8 mouse cellular contexts compared by ENCODE assay signal in genomic region chr17:34586796-34587422, GRCm38 (mm10). TPM values are rescaled to one million over a fixed set of nuclear protein-coding genes. Genes with fewer than 3 reads are reported as not detected.
A peak's percentile ranks its signal among the peaks of the same experiment; 100 is the strongest.
DNase-seq lines count a peak whose midpoint lies in the region; ATAC-seq lines count a peak whose summit lies in the region.

No protein-coding gene starts in this region.

- ATAC-seq in intestine, embryonic 14.5 days (replicated peaks; ENCODE audit: low FRiP score, low TSS enrichment, low read depth), result peak; percentile 81

- intact Hi-C loops in gastrocnemius, postnatal 14 days (cut with DNase I; ENCODE audit: low total_unique reads), result no loop called here
- intact Hi-C loops in left cerebral cortex, postnatal 14 days (cut with DNase I), result no loop called here

- H3K27me3 ChIP-seq in intestine, embryonic 14.5 days (replicated peaks; ENCODE audit: control insufficient read depth, insufficient read depth, low read length), result no peaks in the 10 kb centered on the region
- peaks cover 26% of the 10 kb centered on the region for H3K27me3 ChIP-seq in megakaryocyte, embryonic 14.5 days (replicated peaks)

- peak overlapping the region; percentile 96 for H3K27ac ChIP-seq in intestine, embryonic 14.5 days (ENCODE audit: low read depth)

- H3K4me2 ChIP-seq in intestine, embryonic 14.5 days (ENCODE audit: low read length), result peak overlapping the region; percentile 78

- peak overlapping the region; percentile 88 for H3K9ac ChIP-seq in intestine, embryonic 14.5 days (ENCODE audit: low read length)

- peak; percentile 86 for DNase-seq in adrenal gland, adult 8-10 months
- DNase-seq in embryo, embryonic 10.5 days (ENCODE audit: low spot score), result peak; percentile 96
- DNase-seq in gastrocnemius, postnatal 14 days, result peak; percentile 91
- DNase-seq in intestine, embryonic 14.5 days (ENCODE audit: low spot score), result peak; percentile 90
- peak; percentile 88 to 92 for DNase-seq in left cerebral cortex, postnatal 14 days (ENCODE audit: low spot score in 2 of 2)
- DNase-seq in right cerebral cortex, postnatal 10 days (ENCODE audit: low spot score in 2 of 2), result peak; percentile 94 to 96
- peak; percentile 54 to 92 for DNase-seq in urinary bladder, postnatal 4 days (ENCODE audit: low spot score in 2 of 2)

- peak overlapping the region; percentile 74 for H3K4me3 ChIP-seq in intestine, embryonic 14.5 days (ENCODE audit: low read depth, low read length)
- H3K4me3 ChIP-seq in megakaryocyte, embryonic 14.5 days (replicated peaks), result peak overlapping the region; percentile 93

- H3K36me3 ChIP-seq in intestine, embryonic 14.5 days (ENCODE audit: control insufficient read depth, insufficient read depth, low read length), result no peaks in the 10 kb centered on the region
- H3K36me3 ChIP-seq in megakaryocyte, embryonic 14.5 days (replicated peaks; ENCODE audit: low read length), result no peaks in the 10 kb centered on the region

- peaks cover 47% of the 10 kb centered on the region for H3K4me1 ChIP-seq in intestine, embryonic 14.5 days (replicated peaks; ENCODE audit: control insufficient read depth, insufficient read depth, low read length)
- H3K4me1 ChIP-seq in megakaryocyte, embryonic 14.5 days, result peaks cover 50% of the 10 kb centered on the region

- WGBS in intestine, embryonic 14.5 days, result under 1% methylated on average over 38 of the region's 38 CpGs

- no peaks in the 10 kb centered on the region for H3K9me3 ChIP-seq in intestine, embryonic 14.5 days (ENCODE audit: control insufficient read depth, low read length)
- no peaks in the 10 kb centered on the region for H3K9me3 ChIP-seq in megakaryocyte, embryonic 14.5 days

RNA-seq across cellular contexts. Expression of gene Gpsm3, which starts 2.7 kb away (rescaled TPM):
- 1 to 10 TPM; 4.7 to 7.9 (median 6.4) TPM for total RNA-seq in adrenal gland, adult 8-10 months (2022)
- total RNA-seq in gastrocnemius, postnatal 14 days (2021), result 1 to 10 TPM; 3.1 to 3.6 TPM
- polyA plus RNA-seq in intestine, embryonic 14.5 days (2014; fragmentation: Nextera tagmentation; extraction: Ambion mirVana), result 10.3 and 12.6 TPM in 2 replicates
- 1 to 10 TPM; 3.2 to 3.4 TPM for total RNA-seq in left cerebral cortex, postnatal 14 days (2021)
- 402 and 833 TPM in 2 replicates for polyA plus RNA-seq in megakaryocyte, embryonic 14.5 days (2012; ENCODE audit: insufficient read depth, low replicate concordance)

RNA-seq across cellular contexts. Expression of gene Pbx2, which starts 4.2 kb away (rescaled TPM):
- total RNA-seq in adrenal gland, adult 8-10 months (2022), result 10 to 100 TPM; 30.8 to 55.5 (median 44.0) TPM
- total RNA-seq in gastrocnemius, postnatal 14 days (2021), result 10 to 100 TPM; 17.3 to 17.9 TPM
- 12.0 and 13.7 TPM in 2 replicates for polyA plus RNA-seq in intestine, embryonic 14.5 days (2014; fragmentation: Nextera tagmentation; extraction: Ambion mirVana)
- total RNA-seq in left cerebral cortex, postnatal 14 days (2021), result 10 to 100 TPM; 45.9 to 48.8 TPM
- polyA plus RNA-seq in megakaryocyte, embryonic 14.5 days (2012; ENCODE audit: insufficient read depth, low replicate concordance), result 108 and 181 TPM in 2 replicates

RNA-seq across cellular contexts. Expression of gene Ager, which starts 10.8 kb away (rescaled TPM):
- total RNA-seq in adrenal gland, adult 8-10 months (2022), result 1 to 10 TPM in 3 of 4 experiments, under 1 TPM in 1; 0.52 to 2.4 (median 1.4) TPM
- under 1 TPM; 0.44 to 0.55 TPM for total RNA-seq in gastrocnemius, postnatal 14 days (2021)
- polyA plus RNA-seq in intestine, embryonic 14.5 days (2014; fragmentation: Nextera tagmentation; extraction: Ambion mirVana), result 2.3 and 2.9 TPM in 2 replicates
- 1 to 10 TPM in 1 of 2 experiments, under 1 TPM in 1; 0.87 to 1.2 TPM for total RNA-seq in left cerebral cortex, postnatal 14 days (2021)
- 32.8 and 44.2 TPM in 2 replicates for polyA plus RNA-seq in megakaryocyte, embryonic 14.5 days (2012; ENCODE audit: insufficient read depth, low replicate concordance)

RNA-seq across cellular contexts. Expression of gene Rnf5, which starts 16.6 kb away (rescaled TPM):
- 100 to 1,000 TPM in 1 of 4 experiments, 10 to 100 TPM in 3; 72.6 to 101 (median 84.6) TPM for total RNA-seq in adrenal gland, adult 8-10 months (2022)
- total RNA-seq in gastrocnemius, postnatal 14 days (2021), result 10 to 100 TPM; 17.1 to 18.6 TPM
- polyA plus RNA-seq in intestine, embryonic 14.5 days (2014; fragmentation: Nextera tagmentation; extraction: Ambion mirVana), result 109 and 110 TPM in 2 replicates
- 10 to 100 TPM; 83.2 to 90.9 TPM for total RNA-seq in left cerebral cortex, postnatal 14 days (2021)
- polyA plus RNA-seq in megakaryocyte, embryonic 14.5 days (2012; ENCODE audit: insufficient read depth, low replicate concordance), result 37.8 and 101 TPM in 2 replicates

RNA-seq across cellular contexts. Expression of gene Agpat1, which starts 17.2 kb away (rescaled TPM):
- 100 to 1,000 TPM in 3 of 4 experiments, 10 to 100 TPM in 1; 84.6 to 108 (median 101) TPM for total RNA-seq in adrenal gland, adult 8-10 months (2022)
- total RNA-seq in gastrocnemius, postnatal 14 days (2021), result 10 to 100 TPM; 38.8 to 39.1 TPM
- polyA plus RNA-seq in intestine, embryonic 14.5 days (2014; fragmentation: Nextera tagmentation; extraction: Ambion mirVana), result 59.7 and 62.3 TPM in 2 replicates
- 100 to 1,000 TPM; 175 to 180 TPM for total RNA-seq in left cerebral cortex, postnatal 14 days (2021)
- 165 and 309 TPM in 2 replicates for polyA plus RNA-seq in megakaryocyte, embryonic 14.5 days (2012; ENCODE audit: insufficient read depth, low replicate concordance)

Comparison
In these comparisons a context has a peak if more than half of its experiments do, and no peak if none do; other contexts are left out.
1. Peak in every context shown above with its lines: DNase-seq, ATAC-seq, H3K4me3 ChIP-seq and H3K27ac ChIP-seq.